Mouse (Mus musculus): ENCODE measurements around the gene Scn4a.
"Not testable (repeated sequence)": the region's sequence is repeated elsewhere in the genome, so short reads cannot be mapped to it uniquely, and the experiment has no call there.

Gene Scn4a

DNA sequence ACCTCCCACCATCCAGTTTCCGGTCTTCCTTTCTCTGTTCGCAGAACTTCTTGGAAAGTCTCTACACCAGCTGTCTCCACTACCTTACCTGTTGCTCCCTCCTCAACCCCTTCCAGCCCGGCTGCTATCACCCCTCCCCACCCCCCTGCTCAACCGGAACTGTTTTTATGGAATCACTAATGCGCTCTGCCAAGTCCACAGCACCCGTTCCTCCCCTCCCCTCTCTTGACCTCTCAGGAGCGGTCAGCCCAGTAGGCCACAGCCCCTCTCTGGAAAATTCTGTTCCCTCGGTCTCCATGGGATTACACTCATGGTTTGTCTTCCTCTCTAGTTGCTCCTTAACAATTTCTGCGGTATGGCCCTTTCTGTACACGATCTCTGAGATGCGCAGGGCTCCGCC is at the start of gene Scn4a:
TSS of gene Scn4a (minus strand) at position 101 of the 400 bp plus-strand sequence.
- DNase-seq = no peak

DNA sequence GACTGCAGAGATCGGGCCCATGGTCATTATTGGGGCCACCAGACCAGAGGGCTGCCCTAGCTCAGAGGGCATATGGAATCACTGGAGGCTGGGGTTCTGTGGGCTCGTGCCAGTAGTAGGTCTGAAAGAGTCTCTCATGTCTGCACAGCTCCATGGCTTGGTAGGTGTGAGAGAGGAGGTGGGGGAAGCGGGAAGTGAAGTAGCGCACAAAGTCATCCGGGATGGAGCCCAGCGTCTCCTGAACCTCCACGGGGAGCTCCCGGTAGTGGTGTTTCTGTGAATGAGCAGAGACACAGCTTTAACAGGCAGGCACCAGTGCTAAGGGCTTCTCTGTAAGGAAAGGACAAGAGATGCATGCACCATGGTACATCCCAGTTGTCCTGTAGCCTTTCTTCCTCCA is 45.4 kb upstream of the Scn4a start:
- DNase-seq = no peak

DNA sequence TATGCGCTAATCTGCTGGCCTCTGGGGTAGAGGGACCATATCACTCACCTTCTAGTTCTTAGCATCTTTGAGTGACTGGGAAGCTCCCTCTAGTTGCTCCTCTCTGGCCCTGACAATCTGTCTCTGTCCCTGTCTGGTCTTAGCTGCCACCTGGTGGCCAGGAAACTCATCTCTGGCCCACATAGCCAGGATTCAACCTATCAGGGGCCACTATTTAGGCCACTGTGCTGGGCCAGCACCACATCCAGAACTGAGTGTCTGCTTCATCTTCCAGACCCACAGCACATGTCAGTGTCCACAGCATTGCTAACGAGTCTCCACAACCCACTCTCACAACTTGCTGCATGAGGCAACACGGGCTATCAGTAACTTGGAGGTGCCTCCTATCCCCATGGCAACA is 44.6 kb upstream of the Scn4a start:
- peak; percentile 45 for DNase-seq

DNA sequence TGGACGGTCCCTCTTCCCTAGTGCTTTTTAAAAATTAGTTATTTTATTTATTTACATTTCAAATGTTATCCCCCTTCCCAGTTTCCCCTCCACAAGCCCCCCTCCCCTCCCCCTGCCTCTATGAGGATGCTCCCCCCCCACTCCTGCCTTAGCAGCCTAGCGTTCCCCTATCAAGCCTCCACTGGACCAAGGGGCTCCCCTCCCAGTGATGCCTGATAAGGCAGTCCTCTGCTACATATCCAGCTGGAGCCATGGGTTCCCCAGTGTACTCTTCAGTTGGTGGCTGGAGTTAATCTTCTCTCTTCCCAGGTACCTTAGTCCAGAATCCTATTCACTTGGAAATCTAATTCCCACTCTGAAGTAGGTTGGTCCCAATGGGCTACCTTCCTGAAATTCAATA is 41.0 kb upstream of the Scn4a start:
- DNase-seq = not testable (repeated sequence)

DNA sequence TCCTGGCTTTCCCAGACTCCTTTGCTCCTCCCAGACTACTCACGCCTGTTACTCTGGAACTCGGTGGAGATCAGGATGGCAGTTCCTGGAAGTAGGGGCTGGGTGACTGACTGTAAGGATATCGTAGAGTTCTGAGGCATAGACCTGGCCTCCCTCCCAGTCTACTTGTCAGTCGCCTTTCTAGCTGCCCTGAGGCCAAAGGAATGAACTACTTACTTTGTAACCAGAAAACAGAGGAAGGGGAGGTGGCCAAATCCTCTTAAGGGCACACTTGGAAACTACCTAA is 40.2 kb upstream of the Scn4a start:
- no peak for DNase-seq

DNA sequence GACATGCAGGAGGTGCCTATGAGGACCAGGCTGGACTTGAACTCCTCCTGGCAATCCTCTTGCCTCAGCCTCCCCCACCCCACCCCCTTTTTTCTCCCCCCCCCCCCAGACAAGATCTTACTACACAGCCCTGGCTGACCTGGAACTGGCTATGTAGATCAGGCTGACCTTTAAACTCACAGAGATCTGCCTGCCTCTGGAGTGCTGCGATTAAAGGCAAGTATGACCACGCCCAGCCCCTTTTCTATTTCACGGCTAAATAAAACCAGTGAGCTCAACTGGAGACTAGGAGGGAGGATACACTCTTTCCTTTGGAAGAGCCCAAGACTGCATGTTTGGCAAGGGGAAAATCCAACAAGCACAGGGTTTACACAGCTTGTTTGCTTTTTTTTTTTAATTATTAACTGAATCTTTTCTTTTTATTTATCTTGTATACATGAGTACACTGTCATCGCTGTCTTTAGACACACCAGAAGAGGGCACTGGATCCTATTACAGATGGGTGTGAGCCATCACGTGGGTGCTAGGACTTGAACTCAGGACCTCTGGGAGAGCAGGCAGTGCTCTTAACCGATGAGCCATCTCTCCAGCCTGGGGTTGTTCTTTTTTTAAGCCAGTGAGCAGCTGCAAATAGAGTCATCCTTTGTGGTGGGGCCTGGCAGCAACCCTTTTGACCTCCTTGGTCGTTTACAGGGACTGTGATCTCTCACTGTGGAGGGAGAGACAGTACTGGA is 39.7 kb upstream of the Scn4a start:
- DNase-seq = no peak

DNA sequence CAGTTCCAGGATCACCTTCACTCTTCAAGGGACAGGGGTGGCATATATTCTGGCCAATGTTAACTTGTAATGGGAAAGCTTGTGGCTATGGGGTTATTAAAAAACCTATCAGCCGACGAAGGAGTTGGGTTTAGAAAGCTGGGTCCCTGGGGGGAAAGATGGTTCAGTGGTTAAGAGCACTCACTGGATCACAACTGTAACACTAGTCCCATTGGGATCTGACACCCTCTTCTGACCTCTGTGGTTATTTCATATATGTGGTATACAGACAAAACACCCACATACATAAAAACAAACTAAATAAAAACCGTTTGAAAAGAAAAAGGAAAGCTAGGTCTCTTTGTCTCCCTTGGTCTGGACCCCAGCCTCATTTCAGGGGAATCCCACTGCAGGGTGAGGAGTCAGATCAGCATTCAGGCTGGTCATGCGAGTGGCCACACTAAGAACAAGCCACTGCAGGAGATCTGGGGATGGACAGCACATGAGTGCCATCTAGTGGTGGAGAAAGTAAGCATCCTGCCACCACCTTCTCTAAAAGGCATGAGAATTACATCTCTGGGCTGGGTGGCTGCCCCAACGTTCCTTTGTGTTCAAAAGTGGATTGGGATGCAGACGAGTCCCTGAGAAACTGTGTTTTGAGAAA is 38.6 kb upstream of the Scn4a start:
- peak; percentile 78 for DNase-seq

DNA sequence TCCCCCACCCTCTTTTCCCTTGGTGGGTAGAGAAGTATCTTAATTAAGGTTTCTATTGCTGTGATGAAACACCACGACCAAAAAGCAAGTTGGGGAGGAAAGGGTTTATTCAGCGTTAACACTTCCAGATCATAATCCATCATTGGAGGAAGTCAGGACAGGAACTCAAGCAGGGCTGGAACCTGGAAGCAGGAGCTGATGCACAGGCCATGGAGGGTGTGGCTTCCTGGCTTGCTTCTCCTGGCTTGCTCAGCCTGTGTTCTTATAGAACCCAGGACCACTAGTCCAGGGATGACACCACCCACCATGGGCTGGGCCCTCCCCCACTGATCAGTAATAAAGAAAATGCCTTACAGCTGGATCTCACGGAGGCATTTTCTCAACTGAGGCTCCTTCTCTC is 37.7 kb upstream of the Scn4a start:
- no peak for DNase-seq

DNA sequence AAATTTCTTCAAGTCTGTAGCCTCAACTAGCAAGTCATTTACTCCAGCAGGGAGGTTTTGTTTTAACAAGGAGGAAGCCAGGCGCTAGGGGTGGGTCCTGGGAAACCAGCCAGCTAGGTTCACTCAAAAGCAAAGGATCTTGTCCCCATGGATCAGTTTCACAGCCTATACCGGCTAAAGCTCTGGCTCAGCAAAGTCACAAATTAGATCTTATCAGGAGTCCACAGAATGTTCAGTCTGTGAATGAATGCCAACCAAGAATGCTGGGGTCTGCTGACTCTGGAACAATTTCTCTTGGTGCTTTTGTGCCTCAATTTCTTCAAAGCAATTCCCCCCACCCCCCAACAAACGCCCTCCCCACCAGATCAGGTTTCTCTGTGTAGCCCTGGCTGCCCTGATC is 36.5 kb upstream of the Scn4a start:
- DNase-seq = no peak

DNA sequence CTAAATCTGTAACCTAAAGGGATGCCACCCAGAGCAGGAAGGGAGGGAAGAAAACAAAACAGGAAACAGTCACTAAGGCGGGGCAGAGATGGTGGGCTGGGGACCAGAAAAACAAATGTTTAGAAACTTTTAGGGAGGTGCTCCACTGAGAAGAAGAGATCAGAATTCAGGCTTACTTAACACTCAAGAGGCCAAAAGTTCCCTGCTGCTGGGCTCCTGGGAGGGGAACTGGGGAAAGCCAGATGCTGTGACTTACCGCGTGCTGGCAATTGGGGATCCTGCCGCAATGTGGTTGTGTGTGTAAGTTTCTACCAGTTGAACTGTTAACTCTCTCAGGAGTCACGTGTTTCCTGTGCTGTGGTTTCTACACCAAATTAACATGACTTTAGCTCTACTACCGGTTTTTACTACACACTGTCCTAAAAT is 34.7 kb upstream of the Scn4a start, which contains the start of gene Icam2:
TSS of gene Icam2 (minus strand) at position 285 of the 426 bp plus-strand sequence.
- peak; percentile 77 for DNase-seq

DNA sequence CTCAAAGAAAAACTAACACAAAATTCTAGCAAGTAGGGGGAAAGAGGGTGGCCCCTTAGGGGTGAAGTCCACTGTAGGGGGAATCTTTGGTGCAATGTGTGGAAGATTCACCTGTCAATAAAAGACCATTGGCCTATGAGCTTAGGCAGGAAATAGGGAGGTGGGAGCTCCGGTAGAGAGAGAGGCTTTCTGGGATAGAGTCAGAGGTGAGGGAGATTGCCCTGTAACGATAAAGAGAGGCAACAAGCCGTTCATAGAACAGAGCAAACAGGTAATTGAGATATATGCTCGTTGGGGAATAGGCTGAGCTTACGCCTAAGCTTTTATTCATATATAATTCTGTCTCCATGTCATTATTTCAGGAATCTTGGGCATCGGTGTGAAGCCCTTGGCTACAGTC is 33.9 kb upstream of the Scn4a start:
- DNase-seq = no peak

DNA sequence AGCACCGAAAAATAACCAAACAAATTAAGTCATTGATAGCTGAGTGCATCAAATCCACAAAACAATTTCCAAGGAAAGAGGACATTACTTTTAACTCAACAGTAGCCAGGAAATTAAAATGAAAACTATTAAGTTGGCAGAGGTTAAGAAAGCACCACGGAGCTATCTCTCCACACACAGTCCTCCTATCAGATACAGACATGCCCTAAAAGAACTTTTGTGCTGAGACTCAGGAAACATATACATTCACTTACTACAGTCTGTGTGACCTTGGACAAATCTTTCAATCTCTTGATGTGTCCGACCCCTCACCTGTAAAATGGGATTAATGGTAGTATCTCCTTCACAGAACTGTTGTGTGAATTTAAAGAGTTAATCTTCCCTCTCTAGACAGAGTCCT is 33.3 kb upstream of the Scn4a start:
- no peak for DNase-seq

DNA sequence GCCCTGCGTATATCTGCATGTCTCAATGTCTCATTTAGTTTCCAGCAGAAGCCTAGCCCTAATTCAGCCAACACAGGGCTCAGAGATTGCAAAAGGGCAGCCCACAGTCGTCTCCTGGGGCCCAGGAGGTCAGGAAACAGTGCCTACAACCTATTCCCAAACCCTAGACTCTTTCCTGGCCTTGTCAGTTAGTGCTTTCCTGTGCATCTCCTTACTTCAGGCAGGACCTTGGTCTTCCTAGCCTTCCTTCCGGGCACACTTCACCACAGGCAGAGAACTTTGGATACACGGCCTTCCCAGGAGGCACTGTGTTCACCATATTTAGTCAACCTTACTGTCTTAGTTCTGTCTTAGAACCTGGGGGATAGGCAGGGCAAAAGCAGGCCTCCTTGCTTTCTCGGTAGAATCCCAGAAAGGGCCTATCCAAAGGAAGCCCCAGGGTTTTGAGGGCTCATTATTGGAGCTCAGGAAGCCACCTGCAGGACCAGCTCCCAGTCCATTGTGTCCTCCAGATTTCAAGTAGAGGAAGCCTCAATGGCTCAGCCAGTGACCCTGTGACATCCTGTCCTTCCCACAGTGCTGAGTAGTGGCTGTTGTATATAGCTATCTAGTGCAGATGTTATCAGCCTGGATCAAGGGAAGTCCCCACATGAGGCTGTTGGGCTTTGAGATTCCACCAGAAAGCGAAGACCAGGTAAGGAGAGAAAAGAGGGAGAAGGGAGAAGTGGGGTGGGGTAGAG is 30.1 kb upstream of the Scn4a start:
- DNase-seq = no peak

DNA sequence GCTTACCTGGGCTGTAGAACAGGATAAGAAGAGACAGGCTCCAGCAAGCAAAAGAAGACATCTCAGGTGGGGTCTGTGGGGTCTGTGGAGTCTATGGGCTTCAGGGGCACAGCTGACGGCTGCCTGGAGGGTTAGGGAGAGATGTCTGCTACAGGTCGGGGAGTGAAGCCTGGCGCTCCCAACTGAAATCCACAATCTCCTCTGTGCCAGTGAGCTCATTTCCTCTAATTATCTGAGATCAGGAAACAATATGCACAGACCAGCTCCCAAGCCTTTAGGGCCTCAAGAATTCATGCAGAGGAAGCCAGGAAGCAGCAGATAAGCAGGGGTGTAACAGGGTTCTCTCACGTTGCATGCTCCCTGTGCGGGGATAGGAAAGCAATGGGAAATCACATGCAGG is 29.3 kb upstream of the Scn4a start:
- DNase-seq = no peak

DNA sequence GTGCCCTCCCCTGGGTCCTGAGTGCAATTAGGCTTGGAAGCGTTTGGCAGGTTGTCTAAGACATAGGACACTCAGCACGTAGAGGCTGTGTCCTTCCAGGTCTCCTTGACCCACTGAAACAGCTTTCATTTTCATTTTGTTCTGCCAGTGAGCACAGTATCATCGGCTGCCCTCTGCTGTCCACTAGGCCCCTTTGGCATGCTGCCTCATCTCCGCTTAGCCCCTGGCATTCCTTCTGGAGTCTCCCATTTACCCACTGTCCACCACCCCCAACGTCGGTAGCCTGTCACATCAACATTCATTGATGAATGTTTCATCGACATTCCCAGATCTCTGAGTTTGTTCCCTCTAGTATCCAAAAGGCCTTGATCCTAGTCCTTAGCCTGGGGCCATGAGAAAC is 28.8 kb upstream of the Scn4a start:
- DNase-seq = no peak

DNA sequence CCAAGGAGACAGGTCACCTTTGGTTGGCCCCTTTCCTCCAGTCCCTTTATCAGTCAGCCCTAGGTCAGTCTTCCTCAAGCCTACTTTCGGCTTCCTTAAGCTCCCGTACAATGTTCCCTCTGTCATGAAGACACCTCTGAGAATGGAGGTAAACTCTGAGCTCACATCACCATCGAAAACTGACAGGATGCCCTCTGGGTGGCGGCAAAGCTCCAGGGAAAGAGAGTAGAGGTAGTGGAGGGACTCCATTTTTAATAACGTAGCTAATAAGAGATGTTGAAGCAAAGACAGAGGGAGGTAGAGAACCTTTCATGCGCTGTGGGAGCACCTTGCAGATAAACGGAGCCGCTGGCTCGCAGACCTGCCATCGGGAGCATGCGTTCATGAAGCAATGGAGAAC is 27.9 kb upstream of the Scn4a start:
- DNase-seq = no peak

DNA sequence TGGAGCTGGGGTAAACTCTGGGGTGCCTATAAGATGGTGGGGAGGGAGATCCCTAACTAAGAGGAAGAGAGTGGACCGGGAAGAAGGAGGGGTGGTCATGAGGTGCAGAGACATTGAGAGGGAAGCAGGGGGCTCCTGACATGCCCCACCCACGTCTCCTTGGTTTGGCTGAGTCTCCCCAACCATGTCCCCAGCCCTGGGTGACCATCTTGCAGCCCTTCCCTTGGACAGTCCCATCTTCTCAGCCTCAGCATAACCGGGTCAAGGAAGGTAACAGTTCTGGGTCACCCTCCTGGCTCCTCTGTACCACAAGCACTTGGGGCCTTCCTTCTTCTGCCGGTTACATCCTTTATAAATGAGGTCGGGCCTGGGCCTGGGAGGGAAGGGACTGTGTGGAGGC is 21.9 kb upstream of the Scn4a start:
- peak; percentile 58 for DNase-seq

DNA sequence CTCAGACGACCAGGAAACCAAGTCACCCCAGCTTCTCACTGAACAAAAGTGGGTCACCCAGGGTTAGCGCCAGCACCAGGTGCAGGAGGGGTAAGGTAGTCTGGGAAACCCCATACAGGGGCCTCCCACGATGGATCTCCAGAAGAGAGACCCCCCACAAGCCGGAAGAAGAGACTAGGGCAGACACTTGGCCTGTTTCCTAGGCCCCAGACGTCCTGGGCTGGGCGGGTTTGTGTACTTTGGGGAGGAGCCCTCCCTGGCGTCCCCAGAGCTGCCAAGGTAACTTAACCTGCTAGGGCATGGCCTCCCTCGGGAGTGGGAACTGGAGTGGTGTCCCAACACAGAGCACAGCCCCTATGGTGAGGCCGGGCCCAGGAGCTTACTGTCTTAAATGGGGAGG is 21.5 kb upstream of the Scn4a start:
- DNase-seq = peak; percentile 82

DNA sequence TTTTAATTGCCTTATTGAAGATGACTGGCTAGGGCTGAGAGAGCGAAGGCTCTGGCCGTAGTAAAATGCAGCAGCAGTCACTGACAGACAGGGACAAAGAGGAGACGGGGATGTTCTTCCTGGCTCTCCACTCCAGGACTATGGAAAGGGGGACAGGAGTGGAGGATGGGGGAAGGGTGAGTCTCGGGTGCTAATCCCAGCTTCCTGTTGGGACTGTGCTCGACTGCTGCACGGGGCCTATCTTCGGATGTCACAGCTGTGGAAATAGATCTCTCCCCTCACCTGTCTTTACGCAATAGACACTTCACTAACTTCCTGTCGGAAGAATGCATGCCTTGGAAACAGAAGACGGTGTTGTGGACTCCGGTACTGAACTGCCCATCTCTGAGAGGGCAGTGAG is 20.9 kb upstream of the Scn4a start:
- DNase-seq = peak; percentile 47

DNA sequence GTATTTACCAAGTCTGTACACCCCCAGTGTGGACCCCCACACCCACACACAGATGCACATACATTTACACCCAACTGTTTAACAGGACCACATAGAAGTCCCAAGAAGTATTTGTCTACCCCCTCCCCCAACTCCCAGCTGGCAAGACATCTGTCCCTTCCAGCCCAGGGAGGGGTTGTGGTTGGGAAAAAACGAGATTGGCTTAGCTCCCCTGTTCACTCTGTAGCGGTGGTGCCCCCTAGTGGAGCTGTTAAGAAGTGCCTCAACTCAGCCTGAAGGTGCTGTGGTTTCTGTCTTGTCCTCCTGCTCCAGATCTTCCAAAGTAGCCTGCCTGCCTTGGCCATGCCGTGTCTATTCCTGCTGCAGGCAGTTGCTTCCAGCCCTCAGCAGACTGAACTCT is 13.2 kb upstream of the Scn4a start:
- peak; percentile 94 for DNase-seq

DNA sequence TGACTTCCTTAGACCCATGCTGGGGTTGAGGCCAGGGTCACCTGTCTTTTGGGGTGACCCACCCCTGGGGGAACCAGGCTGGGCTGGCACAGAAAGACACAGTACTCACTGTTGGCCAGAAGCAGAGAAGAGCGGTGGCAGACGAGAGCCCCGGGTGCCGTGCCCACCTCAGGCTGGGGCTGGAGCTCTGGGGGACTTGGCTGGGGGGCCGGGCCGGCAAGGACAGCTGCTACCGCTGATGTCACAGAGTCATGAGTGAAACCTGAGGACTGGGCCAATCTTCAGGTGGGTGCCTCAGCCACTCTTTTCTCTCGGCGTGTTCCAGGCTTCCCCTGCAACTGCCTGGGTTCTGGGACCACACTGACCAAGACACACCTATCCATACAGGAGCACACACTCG is 12.3 kb upstream of the Scn4a start, which contains the start of gene Prr29:
TSS of gene Prr29 (plus strand) at position 107 of the 400 bp plus-strand sequence.
- no peak for DNase-seq

DNA sequence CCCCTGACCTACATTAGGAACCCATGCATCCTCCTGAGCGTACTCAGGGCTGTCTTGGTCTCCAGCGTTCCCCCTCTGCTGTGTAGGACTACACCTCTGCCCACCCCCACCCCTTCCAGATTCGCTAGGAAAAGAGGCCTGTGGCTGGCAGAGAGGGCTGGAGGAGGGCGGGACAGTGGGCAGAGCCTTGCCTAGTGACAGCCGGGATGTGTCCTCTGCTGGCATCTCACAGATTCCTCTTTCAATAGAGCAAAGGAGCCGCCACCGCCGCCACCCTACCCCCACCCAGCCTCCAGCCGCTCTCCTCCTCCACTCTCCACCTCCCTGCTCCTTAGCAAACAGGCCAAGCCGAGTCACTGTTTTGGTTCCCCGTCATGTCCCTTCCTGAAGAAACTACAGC is 11.6 kb upstream of the Scn4a start:
- DNase-seq = peak; percentile 59

DNA sequence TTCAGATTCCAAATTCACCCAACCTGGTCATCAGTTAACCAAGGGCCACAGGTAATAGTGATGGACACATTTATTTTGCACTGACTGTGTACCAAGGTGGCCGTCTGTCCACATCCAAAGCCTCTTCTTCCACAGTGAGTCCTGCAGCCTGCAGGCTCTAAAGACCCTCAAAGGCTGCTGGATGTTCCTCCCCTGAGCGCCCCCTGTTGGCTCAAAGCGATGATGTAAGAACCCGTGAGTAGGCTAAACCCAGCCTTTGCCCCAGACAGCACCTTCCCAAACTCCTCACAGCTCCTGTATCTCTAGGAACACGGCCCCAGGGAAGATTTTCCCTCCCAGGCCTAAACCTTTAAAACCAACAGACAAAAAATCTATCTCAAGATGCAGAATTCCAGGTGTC is 6.3 kb upstream of the Scn4a start:
- DNase-seq = peak; percentile 83

Data from thymus, postnatal 4 days (tissue).